Mouse (Mus musculus) ovary, adult 10 weeks (tissue): ENCODE data around the gene Ptgs2. TPM values are rescaled to one million over a fixed set of nuclear protein-coding genes. Genes with fewer than 3 reads are reported as not detected.

Experiments used
- polyA plus RNA-seq: library from polyadenylated mRNA; stranded (reverse); fragments of 350-450 nt; fragmentation: Illumina TruSeq; extraction: RNeasy Lipid Tissue Mini Kit (QIAGEN cat#74804); gene quantifications from one replicate; pipeline ENCODE4 v1.2.3, GENCODE M21; 2014

Gene Ptgs2
- polyA plus RNA-seq: 1.4 TPM

DNA sequence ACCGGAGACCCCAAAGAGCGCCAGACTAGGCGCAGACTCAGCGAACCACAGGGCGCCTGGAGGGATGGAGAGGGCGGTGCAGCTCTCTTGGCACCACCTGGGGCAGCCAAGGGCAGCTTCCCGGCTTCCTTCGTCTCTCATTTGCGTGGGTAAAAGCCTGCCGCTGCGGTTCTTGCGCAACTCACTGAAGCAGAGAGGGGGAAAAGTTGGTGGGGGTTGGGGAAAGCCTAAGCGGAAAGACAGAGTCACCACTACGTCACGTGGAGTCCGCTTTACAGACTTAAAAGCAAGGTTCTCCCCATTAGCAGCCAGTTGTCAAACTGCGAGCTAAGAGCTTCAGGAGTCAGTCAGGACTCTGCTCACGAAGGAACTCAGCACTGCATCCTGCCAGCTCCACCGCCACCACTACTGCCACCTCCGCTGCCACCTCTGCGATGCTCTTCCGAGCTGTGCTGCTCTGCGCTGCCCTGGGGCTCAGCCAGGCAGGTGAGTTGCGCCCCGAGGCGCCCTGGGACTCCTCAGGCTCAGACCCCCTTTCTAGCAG is at the start of gene Ptgs2:
Gene Ptgs2 (plus strand): TSS at position 242 of the 544 bp plus-strand sequence.

Other genes with a start within 250 kb of the Ptgs2 start
- 96.8 TPM for gene Pla2g4a, start 138.7 kb upstream of the Ptgs2 start, polyA plus RNA-seq
- not detected for gene Pdc, start 219.4 kb downstream of the Ptgs2 start, polyA plus RNA-seq